Mouse (Mus musculus) stomach, embryonic 14.5 days (tissue): ENCODE results near the gene Pdap1. TPM values are rescaled to one million over a fixed set of nuclear protein-coding genes. Genes with fewer than 3 reads are reported as not detected.

Source experiments
- ATAC-seq: fragments of 200-750 bp; cut with Nextera tagmentation; 2 replicates; pipeline ENCODE4 v1.8.0; 2017; ENCODE audit warnings: low read depth, moderate TSS enrichment; ENCODE audit not compliant: insufficient number of reproducible peaks, insufficient read depth, low FRiP score
- H3K27ac ChIP-seq: fragments of 300-500 bp; sonication (generic); 2 replicates; pipeline ENCODE4 v1.5.1; 2014; ENCODE audit warnings: mild to moderate bottlenecking, low read length, moderate library complexity, mixed read lengths
- H3K27me3 ChIP-seq: fragments of 300-500 bp; sonication (generic); 2 replicates; pipeline ENCODE4 v1.6.1; 2014; ENCODE audit warnings: low read length, control low read depth, mixed read lengths; ENCODE audit not compliant: control insufficient read depth, insufficient read depth
- H3K36me3 ChIP-seq: fragments of 300-500 bp; sonication (generic); 2 replicates; pipeline ENCODE4 v1.6.1; 2014; ENCODE audit warnings: mild to moderate bottlenecking, control low read depth, low read length, moderate library complexity, mixed read lengths; ENCODE audit not compliant: control insufficient read depth, insufficient read depth
- H3K4me1 ChIP-seq: fragments of 300-500 bp; sonication (generic); 2 replicates; pipeline ENCODE4 v1.6.1; 2014; ENCODE audit warnings: low read length, control low read depth, mixed read lengths; ENCODE audit not compliant: control insufficient read depth, insufficient read depth
- H3K4me2 ChIP-seq: fragments of 300-500 bp; sonication (generic); replicated peaks from 2 replicates; pipeline ENCODE4 v1.6.1; 2014; ENCODE audit warnings: low read depth, low read length, control low read depth
- H3K4me3 ChIP-seq: fragments of 300-500 bp; sonication (generic); 2 replicates; pipeline ENCODE4 v1.5.1; 2014; ENCODE audit warnings: low read depth, low read length, control low read depth
- H3K9ac ChIP-seq: fragments of 300-500 bp; sonication (generic); replicated peaks from 2 replicates; pipeline ENCODE4 v1.6.1; 2014; ENCODE audit warnings: low read depth, mild to moderate bottlenecking, control low read depth, low read length, moderate library complexity, mixed read lengths
- H3K9me3 ChIP-seq: fragments of 300-500 bp; sonication (generic); 2 replicates; pipeline ENCODE4 v1.6.1; 2016; ENCODE audit warnings: low read depth, low read length, control low read depth; ENCODE audit not compliant: control insufficient read depth
- WGBS: fragments of 180-500 bp; shearing (Covaris S2); extraction: QIAGEN DNeasy Blood & Tissue Kit; methylation state at CpG from one replicate; pipeline ENCODE4 v1.1.7; 2014; 5-methylcytosine and 5-hydroxymethylcytosine counted together
- polyA plus RNA-seq: library from polyadenylated mRNA; unstranded; fragments of >200 nt; fragmentation: Nextera tagmentation; extraction: Ambion mirVana; gene quantifications from 2 replicates; pipeline ENCODE4 v1.2.1, GENCODE M21; 2014

The Pdap1 gene
- polyA plus RNA-seq, result 102 and 111 TPM in 2 replicates

DNA sequence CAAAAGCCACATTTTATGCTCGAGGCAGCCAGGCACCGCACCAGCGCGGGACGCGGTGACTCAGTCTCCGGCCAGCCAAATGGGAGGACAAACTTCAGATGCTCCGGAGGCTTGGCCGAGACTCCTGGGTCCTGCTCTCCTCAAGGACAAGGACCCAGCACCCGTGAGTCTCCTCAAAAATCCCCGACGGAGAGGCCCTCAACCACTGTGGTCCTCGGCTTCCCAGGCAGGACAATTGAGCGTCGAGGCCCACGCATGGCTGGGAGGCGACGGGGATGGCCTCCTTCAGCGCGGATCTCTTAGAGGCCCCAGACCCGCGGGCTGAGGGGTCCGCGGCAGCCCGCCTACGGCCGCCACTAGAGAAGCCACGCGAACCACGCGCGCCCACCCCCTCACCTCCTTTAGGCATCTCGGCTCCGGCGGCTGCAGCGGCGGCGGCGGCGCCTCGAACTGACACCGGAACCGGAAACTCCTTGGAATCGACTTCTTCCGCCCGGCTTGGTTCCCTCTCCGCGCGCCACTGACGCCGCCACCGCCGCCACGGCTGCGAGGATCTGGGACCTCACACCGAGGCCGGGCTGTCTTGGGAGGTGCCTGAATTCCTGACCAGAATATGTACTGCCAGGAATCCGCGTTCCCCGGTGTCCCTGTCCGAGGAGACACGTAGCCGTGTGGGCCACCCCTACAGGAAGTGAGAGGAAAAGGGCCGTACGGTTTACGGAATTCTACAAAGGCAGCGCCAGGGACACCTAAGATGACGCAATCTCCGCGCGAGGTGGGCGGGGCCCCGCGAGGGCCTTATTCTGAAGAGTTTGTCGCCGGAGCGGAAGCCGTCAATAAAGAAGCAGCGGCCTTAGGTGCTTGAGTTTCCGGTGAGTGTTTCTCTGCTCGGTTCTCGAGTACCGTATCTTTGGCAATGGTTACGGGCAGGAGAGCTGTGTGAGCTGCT lies at the start of gene Pdap1, which contains the start of gene Bud31:
TSS of gene Pdap1 (minus strand) at position 668 of the 949 bp plus-strand sequence.
TSS of gene Bud31 (plus strand) at position 792 of the 949 bp plus-strand sequence.
- WGBS, result under 1% methylated on average over 84 of the region's 84 CpGs
- Histone ChIP-seq H3K27me3 (no peaks in the 10 kb centered on the region), H3K4me2 (peak within 1 kb of the TSS; percentile 71), H3K9ac (peak within 1 kb of the TSS; percentile 81), H3K9me3 (no peaks in the 10 kb centered on the region), H3K36me3 (peaks cover 49% of the 10 kb centered on the region), H3K27ac (peak within 1 kb of the TSS; percentile 79), H3K4me3 (peak within 1 kb of the TSS; percentile 99), H3K4me1 (peaks cover 17% of the 10 kb centered on the region; the same call in 1 of the 2 replicates)
- ATAC-seq, result peak; percentile 91

DNA sequence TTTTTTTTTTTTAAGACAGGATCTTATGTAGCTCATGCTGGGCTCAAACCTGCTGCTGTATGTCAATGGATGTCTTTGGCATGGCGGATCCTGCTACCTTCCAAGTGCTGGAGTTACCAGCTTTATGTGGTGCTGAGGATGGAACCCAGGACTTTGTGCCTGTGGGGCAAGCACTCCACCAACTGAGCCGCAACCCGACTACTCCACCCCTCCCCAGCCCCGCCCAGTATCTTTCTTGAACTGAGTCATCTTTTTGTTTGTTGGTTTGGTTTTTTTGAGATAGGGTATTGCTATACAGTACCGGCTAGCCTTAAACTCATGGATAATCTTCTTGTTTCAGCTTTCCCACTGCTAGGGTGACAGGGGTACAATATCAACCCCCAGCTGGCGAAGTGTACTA lies 49.4 kb upstream of the Pdap1 start:
- Histone ChIP-seq H3K4me2 (no peak overlapping the region), H3K9ac (no peak overlapping the region), H3K4me1 (peaks cover 11% of the 10 kb centered on the region), H3K4me3 (no peak overlapping the region), H3K36me3 (peaks cover 34% of the 10 kb centered on the region), H3K27ac (no peak overlapping the region), H3K9me3 (no peaks in the 10 kb centered on the region), H3K27me3 (no peaks in the 10 kb centered on the region)
- no peak for ATAC-seq
- 89% methylated on average over 6 of the region's 6 CpGs for WGBS

DNA sequence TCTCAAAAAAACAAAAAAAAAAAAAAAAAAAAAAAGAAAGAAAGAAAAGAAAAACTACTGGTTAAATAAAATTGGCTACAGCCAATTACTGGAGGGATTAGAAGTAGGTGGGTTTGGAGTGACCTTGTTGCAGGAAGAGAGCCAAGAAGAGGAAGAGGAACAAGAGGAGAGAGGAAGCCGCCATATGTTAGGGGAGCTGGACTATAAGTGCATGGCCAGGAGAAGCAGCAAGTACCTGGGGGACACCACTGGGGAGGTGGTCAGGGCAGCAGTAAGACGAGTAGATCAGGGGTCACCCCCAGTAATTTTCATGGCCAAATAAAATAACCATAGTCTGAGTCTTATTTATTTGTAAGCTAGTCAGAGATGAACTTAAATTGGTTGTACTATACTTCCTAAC lies 45.2 kb upstream of the Pdap1 start:
- H3K36me3 ChIP-seq, result peaks cover 72% of the 10 kb centered on the region
- H3K4me3 ChIP-seq, result no peak overlapping the region
- no peak overlapping the region for H3K9ac ChIP-seq
- H3K27ac ChIP-seq, result no peak overlapping the region
- ATAC-seq, result no peak
- H3K9me3 ChIP-seq, result no peaks in the 10 kb centered on the region
- no peaks in the 10 kb centered on the region for H3K27me3 ChIP-seq
- peaks cover 6% of the 10 kb centered on the region for H3K4me1 ChIP-seq
- no peak overlapping the region for H3K4me2 ChIP-seq
- 93% methylated on average over 2 of the region's 2 CpGs for WGBS

DNA sequence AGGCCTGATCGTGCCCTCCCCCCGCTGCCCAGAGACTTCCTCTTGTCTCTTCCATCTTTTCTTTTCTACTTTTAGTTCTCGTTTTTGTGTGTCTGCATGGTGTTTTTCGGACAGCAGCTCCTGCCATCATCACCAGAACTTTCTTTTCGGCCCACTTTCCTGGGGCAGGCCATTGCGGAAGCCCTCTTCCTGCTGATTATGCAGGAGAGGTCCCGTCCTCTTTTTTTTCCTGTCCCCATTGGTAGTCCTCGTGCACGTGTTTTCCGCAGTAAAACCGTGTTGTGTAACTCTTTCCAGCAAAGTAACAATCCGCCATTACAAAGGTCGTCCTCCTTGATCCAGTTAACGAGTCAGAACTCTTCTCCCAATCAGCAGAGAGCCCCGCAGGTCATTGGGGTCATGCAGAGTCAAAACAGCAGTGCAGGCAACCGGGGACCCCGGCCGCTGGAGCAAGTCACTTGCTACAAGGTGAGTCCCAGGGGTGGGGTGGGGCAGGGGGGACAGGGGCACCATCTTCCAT lies 38.5 kb upstream of the Pdap1 start:
- ATAC-seq, result no peak
- no peak overlapping the region for H3K4me2 ChIP-seq
- H3K27ac ChIP-seq, result no peak overlapping the region
- H3K9ac ChIP-seq, result no peak overlapping the region
- H3K4me1 ChIP-seq, result no peaks in the 10 kb centered on the region
- H3K36me3 ChIP-seq, result peaks cover 98% of the 10 kb centered on the region
- no peak overlapping the region for H3K4me3 ChIP-seq
- no peaks in the 10 kb centered on the region for H3K27me3 ChIP-seq
- H3K9me3 ChIP-seq, result no peaks in the 10 kb centered on the region
- 89% methylated on average over 18 of the region's 18 CpGs for WGBS

DNA sequence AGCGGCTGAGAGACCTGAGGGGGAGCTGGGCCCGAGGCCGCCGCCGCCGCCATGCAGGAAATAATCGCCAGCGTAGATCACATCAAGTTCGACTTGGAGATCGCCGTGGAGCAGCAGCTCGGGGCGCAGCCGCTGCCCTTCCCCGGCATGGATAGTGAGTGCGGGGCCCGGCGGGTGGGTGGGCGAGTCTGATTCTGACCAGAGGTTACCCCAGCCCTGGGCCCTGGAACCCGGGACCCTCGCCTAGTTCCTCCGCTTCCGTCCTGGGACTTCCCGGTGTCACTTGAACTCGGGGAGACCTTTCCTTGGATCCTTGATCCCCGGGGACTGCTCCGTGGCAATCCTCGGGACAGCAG lies 27.2 kb upstream of the Pdap1 start:
- H3K4me2 ChIP-seq, result peak overlapping the region; percentile 91
- ATAC-seq, result peak; percentile 44
- H3K27me3 ChIP-seq, result no peaks in the 10 kb centered on the region
- H3K4me1 ChIP-seq, result peaks cover 11% of the 10 kb centered on the region; the same call in 1 of the 2 replicates
- no peaks in the 10 kb centered on the region for H3K9me3 ChIP-seq
- peak overlapping the region; percentile 93 for H3K9ac ChIP-seq
- H3K27ac ChIP-seq, result peak overlapping the region; percentile 76
- H3K4me3 ChIP-seq, result peak overlapping the region; percentile 89
- peaks cover 36% of the 10 kb centered on the region for H3K36me3 ChIP-seq
- WGBS, result under 1% methylated on average over 28 of the region's 28 CpGs

DNA sequence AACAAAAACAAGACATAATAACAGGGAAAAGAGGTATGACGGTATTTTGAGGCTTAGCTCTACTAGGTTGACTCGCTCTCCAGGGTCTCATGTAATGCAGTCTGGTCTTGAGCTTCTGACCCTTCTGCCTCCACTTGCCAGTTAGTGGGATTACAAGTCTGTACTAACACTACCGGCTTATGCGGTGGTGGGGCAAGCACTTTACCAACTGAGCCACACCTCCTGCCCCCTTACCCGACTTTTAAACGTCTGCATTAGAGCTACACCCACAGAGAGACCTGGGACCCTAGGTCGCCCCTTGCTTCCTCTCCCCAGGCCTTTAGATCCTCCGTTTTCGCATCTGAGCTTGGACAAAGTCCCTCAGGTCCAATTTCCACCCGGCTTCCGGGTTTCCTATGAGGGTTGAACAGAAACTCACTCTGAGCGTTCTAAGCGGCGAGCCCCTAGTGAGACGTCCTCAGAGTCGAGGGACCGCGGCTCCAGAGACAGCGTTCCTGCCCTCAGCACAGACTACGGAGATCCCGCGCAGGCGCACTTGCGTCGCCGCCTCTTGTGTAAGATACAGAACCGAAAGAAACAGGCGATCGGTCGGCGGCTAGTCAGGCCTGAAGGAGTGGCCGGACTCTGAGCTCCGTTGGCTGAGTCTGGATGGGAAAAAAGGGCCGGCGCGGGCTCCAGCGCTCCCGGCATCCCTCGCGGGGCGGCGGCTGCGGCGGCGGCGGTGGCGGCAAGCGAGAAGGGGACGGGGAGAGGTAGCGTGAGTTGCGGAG lies 26.7 kb upstream of the Pdap1 start, which contains the start of the genes Ptcd1 and Cpsf4:
TSS of gene Ptcd1 (minus strand) at position 573 of the 770 bp plus-strand sequence.
TSS of gene Cpsf4 (plus strand) at position 678 of the 770 bp plus-strand sequence.
- peak within 1 kb of the TSS; percentile 91 for H3K4me2 ChIP-seq
- H3K9me3 ChIP-seq, result no peaks in the 10 kb centered on the region
- WGBS, result under 1% methylated on average over 51 of the region's 51 CpGs
- H3K27ac ChIP-seq, result peak within 1 kb of the TSS; percentile 84
- peak; percentile 96 for ATAC-seq
- peaks cover 11% of the 10 kb centered on the region; the same call in 1 of the 2 replicates for H3K4me1 ChIP-seq
- no peaks in the 10 kb centered on the region for H3K27me3 ChIP-seq
- H3K9ac ChIP-seq, result peak within 1 kb of the TSS; percentile 93
- H3K4me3 ChIP-seq, result peak within 1 kb of the TSS; percentile 89
- peaks cover 32% of the 10 kb centered on the region for H3K36me3 ChIP-seq

DNA sequence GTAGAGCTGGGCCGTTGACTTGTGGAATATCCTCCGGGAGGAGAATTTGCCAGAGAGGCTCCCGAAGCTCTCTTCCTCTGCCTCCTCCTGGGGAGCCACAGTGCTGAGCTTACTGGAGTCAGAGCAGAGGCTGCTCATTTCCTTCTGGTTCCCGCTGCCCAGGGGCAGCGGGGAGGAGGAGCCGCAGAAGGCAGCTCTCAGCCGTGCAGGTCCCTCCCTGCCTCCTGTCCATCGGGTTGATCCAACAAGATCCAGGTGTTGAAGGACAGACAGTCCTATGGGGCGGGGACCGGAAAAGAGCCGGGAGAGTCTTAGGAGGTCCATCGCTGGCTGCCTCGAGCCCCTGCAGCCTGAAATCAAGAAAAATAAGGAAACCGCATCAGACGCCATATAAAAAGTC lies 25.1 kb upstream of the Pdap1 start:
- WGBS, result 82% methylated on average over 15 of the region's 15 CpGs
- Histone ChIP-seq H3K9ac (no peak overlapping the region), H3K4me2 (no peak overlapping the region), H3K4me3 (no peak overlapping the region), H3K27me3 (no peaks in the 10 kb centered on the region), H3K36me3 (peaks cover 19% of the 10 kb centered on the region; the same call in 1 of the 2 replicates), H3K9me3 (no peaks in the 10 kb centered on the region), H3K4me1 (peaks cover 11% of the 10 kb centered on the region; the same call in 1 of the 2 replicates), H3K27ac (no peak overlapping the region)
- no peak for ATAC-seq

DNA sequence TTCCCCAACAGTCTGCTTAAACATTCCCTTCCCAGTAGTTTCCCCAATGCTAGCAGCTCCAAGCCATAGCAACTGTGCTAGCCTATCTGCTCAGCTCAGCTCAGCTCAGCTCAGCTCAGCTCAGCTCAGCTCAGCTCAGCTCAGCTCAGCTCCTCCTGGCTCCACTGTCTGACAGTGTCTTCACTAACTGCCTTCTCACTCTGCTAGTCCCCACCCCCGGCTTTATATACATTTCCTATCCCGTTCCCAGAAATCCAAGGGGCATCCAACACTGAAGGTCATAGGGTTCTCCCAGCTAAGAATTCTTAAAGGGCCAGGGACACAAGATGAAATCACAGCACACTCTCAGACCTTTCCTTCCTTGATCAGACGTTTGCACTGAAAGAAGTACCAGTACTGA lies 24.7 kb upstream of the Pdap1 start:
- Histone ChIP-seq H3K36me3 (peaks cover 18% of the 10 kb centered on the region), H3K4me3 (no peak overlapping the region), H3K4me1 (peaks cover 11% of the 10 kb centered on the region; the same call in 1 of the 2 replicates), H3K27ac (no peak overlapping the region), H3K27me3 (no peaks in the 10 kb centered on the region), H3K9me3 (no peaks in the 10 kb centered on the region), H3K4me2 (no peak overlapping the region), H3K9ac (no peak overlapping the region)
- whole genome bisulfite sequencing, result 51% methylated on average over 3 of the region's 3 CpGs
- ATAC-seq, result no peak
